In genomic region chr4:119531813-119532212, GRCm38 (mm10) we compare ENCODE assay signal across 11 mouse cellular contexts. TPM values are rescaled to one million over a fixed set of nuclear protein-coding genes. Genes with fewer than 3 reads are reported as not detected.
DNase-seq lines count a peak whose midpoint lies in the region; ATAC-seq and TF ChIP-seq lines count a peak whose summit lies in the region.
"Had no signal": no experiment of that assay in that cellular context is flagged by ENCODE, and none has a peak within 500 bp of the region (broad histone marks: within the 10 kb centered on the region; RNA-seq: fewer than 3 reads in every experiment).

No protein-coding gene starts in this region.

- no peak overlapping the region for H3K4me3 ChIP-seq in hindbrain, embryonic 14.5 days (replicated peaks; ENCODE audit: low read length)
- no peak overlapping the region for H3K4me3 ChIP-seq in hindbrain, embryonic 12.5 days
- no peak overlapping the region for H3K4me3 ChIP-seq in midbrain, embryonic 11.5 days (ENCODE audit: low read depth, low read length)
- no peak overlapping the region for H3K4me3 ChIP-seq in midbrain, embryonic 16.5 days (ENCODE audit: low read depth, low read length)
- H3K4me3 ChIP-seq in E14TG2a.4 (replicated peaks; ENCODE audit: low read length) = no peak overlapping the region
- no peak overlapping the region for H3K4me3 ChIP-seq in forebrain, embryonic 15.5 days
- H3K4me3 ChIP-seq: embryonic facial prominence, embryonic 12.5 days had no signal

- H3K27me3 ChIP-seq in hindbrain, embryonic 14.5 days (ENCODE audit: control insufficient read depth, insufficient read depth, low read length) = no peaks in the 10 kb centered on the region
- H3K27me3 ChIP-seq in hindbrain, embryonic 12.5 days = no peaks in the 10 kb centered on the region
- H3K27me3 ChIP-seq in midbrain, embryonic 11.5 days (ENCODE audit: control insufficient read depth, insufficient read depth, low read length) = no peaks in the 10 kb centered on the region
- no peaks in the 10 kb centered on the region for H3K27me3 ChIP-seq in midbrain, embryonic 16.5 days (ENCODE audit: control insufficient read depth, insufficient read depth, low read depth, low read length)
- 0 out of 2 replicates have a peak, but pooled peaks cover 5% of the 10 kb centered on the region for H3K27me3 ChIP-seq in E14TG2a.4 (ENCODE audit: insufficient read depth, low read length)
- H3K27me3 ChIP-seq in forebrain, embryonic 15.5 days = no peaks in the 10 kb centered on the region
- H3K27me3 ChIP-seq: embryonic facial prominence, embryonic 12.5 days had no signal

- H3K36me3 ChIP-seq in hindbrain, embryonic 14.5 days (replicated peaks; ENCODE audit: control insufficient read depth, insufficient read depth) = no peaks in the 10 kb centered on the region
- no peaks in the 10 kb centered on the region for H3K36me3 ChIP-seq in hindbrain, embryonic 12.5 days
- no peaks in the 10 kb centered on the region for H3K36me3 ChIP-seq in midbrain, embryonic 11.5 days (ENCODE audit: control insufficient read depth, insufficient read depth, low read length)
- H3K36me3 ChIP-seq in midbrain, embryonic 16.5 days (ENCODE audit: control insufficient read depth, insufficient read depth, low read length) = no peaks in the 10 kb centered on the region
- H3K36me3 ChIP-seq in E14TG2a.4 (ENCODE audit: insufficient read depth, low read length) = no peaks in the 10 kb centered on the region
- no peaks in the 10 kb centered on the region for H3K36me3 ChIP-seq in forebrain, embryonic 15.5 days
- H3K36me3 ChIP-seq: embryonic facial prominence, embryonic 12.5 days; G1E had no signal

- no peaks in the 10 kb centered on the region for H3K9me3 ChIP-seq in hindbrain, embryonic 14.5 days (ENCODE audit: control insufficient read depth, low read length)
- H3K9me3 ChIP-seq in hindbrain, embryonic 12.5 days (replicated peaks) = no peaks in the 10 kb centered on the region
- no peaks in the 10 kb centered on the region for H3K9me3 ChIP-seq in midbrain, embryonic 11.5 days (ENCODE audit: control insufficient read depth, low read length)
- no peaks in the 10 kb centered on the region for H3K9me3 ChIP-seq in midbrain, embryonic 16.5 days (replicated peaks; ENCODE audit: control insufficient read depth, low read length, poor library complexity, severe bottlenecking)
- no peaks in the 10 kb centered on the region for H3K9me3 ChIP-seq in E14TG2a.4 (ENCODE audit: low read length)
- no peaks in the 10 kb centered on the region for H3K9me3 ChIP-seq in forebrain, embryonic 15.5 days
- H3K9me3 ChIP-seq: embryonic facial prominence, embryonic 12.5 days; G1E had no signal

- H3K4me2 ChIP-seq in hindbrain, embryonic 14.5 days (replicated peaks) = no peak overlapping the region
- no peak overlapping the region for H3K4me2 ChIP-seq in hindbrain, embryonic 12.5 days (replicated peaks)
- H3K4me2 ChIP-seq in midbrain, embryonic 11.5 days = no peak overlapping the region
- H3K4me2 ChIP-seq in midbrain, embryonic 16.5 days (ENCODE audit: low read length) = no peak overlapping the region
- H3K4me2 ChIP-seq in forebrain, embryonic 15.5 days (replicated peaks) = no peak overlapping the region
- H3K4me2 ChIP-seq: embryonic facial prominence, embryonic 12.5 days had no signal

- 70% methylated on average over 2 of the region's 2 CpGs for WGBS in hindbrain, embryonic 14.5 days
- WGBS in hindbrain, embryonic 12.5 days = 69% methylated on average over 2 of the region's 2 CpGs
- 70% methylated on average over 2 of the region's 2 CpGs for WGBS in midbrain, embryonic 11.5 days
- WGBS in midbrain, embryonic 16.5 days = 68% methylated on average over 2 of the region's 2 CpGs
- WGBS in forebrain, embryonic 15.5 days = 67% methylated on average over 2 of the region's 2 CpGs

- peak; percentile 49 for DNase-seq in hindbrain, embryonic 14.5 days (ENCODE audit: low spot score)
- DNase-seq in midbrain, embryonic 11.5 days (ENCODE audit: low spot score, missing footprints) = peak; percentile 39
- no peak for DNase-seq in embryo, embryonic 9.5 days (ENCODE audit: extremely low spot score)
- DNase-seq: heart, postnatal 36 days had no signal

- ATAC-seq in hindbrain, embryonic 14.5 days (ENCODE audit: low FRiP score) = no peak
- ATAC-seq in hindbrain, embryonic 12.5 days (ENCODE audit: low FRiP score) = no peak
- no peak for ATAC-seq in midbrain, embryonic 11.5 days (ENCODE audit: low FRiP score)
- no peak for ATAC-seq in midbrain, embryonic 16.5 days
- 0 out of 2 replicates have a peak, but pooled peaks have one; percentile 29 for ATAC-seq in megakaryocyte progenitor cell, adult 5-6 weeks (replicated peaks; ENCODE audit: poor library complexity)
- no peak for ATAC-seq in forebrain, embryonic 15.5 days (replicated peaks)

- no peaks in the 10 kb centered on the region for H3K4me1 ChIP-seq in hindbrain, embryonic 14.5 days (replicated peaks; ENCODE audit: control insufficient read depth, insufficient read depth, low read length)
- H3K4me1 ChIP-seq in hindbrain, embryonic 12.5 days = no peaks in the 10 kb centered on the region
- H3K4me1 ChIP-seq in midbrain, embryonic 11.5 days (ENCODE audit: control insufficient read depth, insufficient read depth, low read length) = peaks cover 2% of the 10 kb centered on the region; the same call in 1 of the 2 replicates
- no peaks in the 10 kb centered on the region for H3K4me1 ChIP-seq in midbrain, embryonic 16.5 days (ENCODE audit: control insufficient read depth, insufficient read depth, low read length)
- no peaks in the 10 kb centered on the region for H3K4me1 ChIP-seq in E14TG2a.4 (replicated peaks; ENCODE audit: low read depth, low read length)
- H3K4me1 ChIP-seq in forebrain, embryonic 15.5 days = no peaks in the 10 kb centered on the region
- H3K4me1 ChIP-seq: embryonic facial prominence, embryonic 12.5 days had no signal

- peak; percentile 57 for TF ChIP-seq CTCF in E14TG2a.4 (conservative IDR thresholded peaks at IDR 0.05; ENCODE audit: low read length)

- no peak overlapping the region for H3K9ac ChIP-seq in hindbrain, embryonic 14.5 days
- no peak overlapping the region for H3K9ac ChIP-seq in hindbrain, embryonic 12.5 days
- H3K9ac ChIP-seq in midbrain, embryonic 11.5 days (ENCODE audit: low read length) = no peak overlapping the region
- no peak overlapping the region for H3K9ac ChIP-seq in midbrain, embryonic 16.5 days (ENCODE audit: low read depth, low read length)
- no peak overlapping the region for H3K9ac ChIP-seq in forebrain, embryonic 15.5 days (replicated peaks)
- H3K9ac ChIP-seq: embryonic facial prominence, embryonic 12.5 days had no signal

- H3K27ac ChIP-seq in hindbrain, embryonic 14.5 days = no peak overlapping the region
- H3K27ac ChIP-seq in hindbrain, embryonic 12.5 days = no peak overlapping the region
- H3K27ac ChIP-seq in midbrain, embryonic 11.5 days (ENCODE audit: low read depth, low read length) = no peak overlapping the region
- no peak overlapping the region for H3K27ac ChIP-seq in midbrain, embryonic 16.5 days (ENCODE audit: low read length)
- no peak overlapping the region for H3K27ac ChIP-seq in forebrain, embryonic 15.5 days (replicated peaks)
- H3K27ac ChIP-seq: embryonic facial prominence, embryonic 12.5 days had no signal

RNA-seq across cellular contexts. Expression of gene Foxj3, which starts 5.0 kb away (rescaled TPM):
- 30.0 and 36.4 TPM in 2 replicates for polyA plus RNA-seq in hindbrain, embryonic 14.5 days (2014; fragmentation: Nextera tagmentation; extraction: Ambion mirVana)
- polyA plus RNA-seq in hindbrain, embryonic 12.5 days (2016; fragmentation: Nextera tagmentation; extraction: Ambion mirVana) = 27.3 and 29.0 TPM in 2 replicates
- 20.0 and 23.9 TPM in 2 replicates for polyA plus RNA-seq in midbrain, embryonic 11.5 days (2014; fragmentation: Nextera tagmentation; extraction: Ambion mirVana)
- 36.7 and 42.8 TPM in 2 replicates for polyA plus RNA-seq in midbrain, embryonic 16.5 days (2015; fragmentation: Nextera tagmentation; extraction: Ambion mirVana)
- 26.5 and 45.1 TPM in 2 replicates for total RNA-seq in megakaryocyte progenitor cell, adult 5-6 weeks (2015)
- 12.0 and 32.4 TPM in 2 replicates for total RNA-seq in megakaryocyte progenitor cell, adult 5-6 weeks (2017)
- polyA plus RNA-seq in forebrain, embryonic 15.5 days (2015; fragmentation: Nextera tagmentation; extraction: Ambion mirVana) = 30.8 and 34.5 TPM in 2 replicates

RNA-seq across cellular contexts. Expression of gene Frg2f1, which starts 7.5 kb away (rescaled TPM):
- 9.2 and 10.5 TPM in 2 replicates for polyA plus RNA-seq in hindbrain, embryonic 14.5 days (2014; fragmentation: Nextera tagmentation; extraction: Ambion mirVana)
- 4.5 and 4.8 TPM in 2 replicates for polyA plus RNA-seq in hindbrain, embryonic 12.5 days (2016; fragmentation: Nextera tagmentation; extraction: Ambion mirVana)
- 3.2 TPM in 2 replicates for polyA plus RNA-seq in midbrain, embryonic 11.5 days (2014; fragmentation: Nextera tagmentation; extraction: Ambion mirVana)
- 8.9 and 11.2 TPM in 2 replicates for polyA plus RNA-seq in midbrain, embryonic 16.5 days (2015; fragmentation: Nextera tagmentation; extraction: Ambion mirVana)
- total RNA-seq in megakaryocyte progenitor cell, adult 5-6 weeks (2015) = 0.44 and 0.83 TPM in 2 replicates
- 0.88 TPM in 1 of 2 replicates, not detected in the other for total RNA-seq in megakaryocyte progenitor cell, adult 5-6 weeks (2017)
- 5.4 and 7.0 TPM in 2 replicates for polyA plus RNA-seq in forebrain, embryonic 15.5 days (2015; fragmentation: Nextera tagmentation; extraction: Ambion mirVana)

RNA-seq across cellular contexts. Expression of gene Rimkla, which starts 39.4 kb away (rescaled TPM):
- 30.5 and 37.8 TPM in 2 replicates for polyA plus RNA-seq in hindbrain, embryonic 14.5 days (2014; fragmentation: Nextera tagmentation; extraction: Ambion mirVana)
- 10.6 and 11.1 TPM in 2 replicates for polyA plus RNA-seq in hindbrain, embryonic 12.5 days (2016; fragmentation: Nextera tagmentation; extraction: Ambion mirVana)
- polyA plus RNA-seq in midbrain, embryonic 11.5 days (2014; fragmentation: Nextera tagmentation; extraction: Ambion mirVana) = 6.7 and 7.4 TPM in 2 replicates
- 27.2 and 29.0 TPM in 2 replicates for polyA plus RNA-seq in midbrain, embryonic 16.5 days (2015; fragmentation: Nextera tagmentation; extraction: Ambion mirVana)
- not detected in 2 replicates for total RNA-seq in megakaryocyte progenitor cell, adult 5-6 weeks (2015)
- total RNA-seq in megakaryocyte progenitor cell, adult 5-6 weeks (2017) = not detected in 2 replicates
- polyA plus RNA-seq in forebrain, embryonic 15.5 days (2015; fragmentation: Nextera tagmentation; extraction: Ambion mirVana) = 19.1 and 20.3 TPM in 2 replicates
- total RNA-seq: G1E had no signal
- polyA plus RNA-seq: G1E had no signal
